Mouse (Mus musculus) gastrocnemius, adult 8-10 months (tissue): ENCODE results near the gene Rabggta. TPM values are rescaled to one million over a fixed set of nuclear protein-coding genes. Genes with fewer than 3 reads are reported as not detected.

Experiments
- DNase-seq, 2 experiments: peaks; one replicate each; pipeline ENCODE4 v3.0.0; 2022; ENCODE audit warnings: low spot score in 2 of 2
- total RNA-seq, 4 experiments: library from RNA; stranded (reverse); gene quantifications; 2 replicates each; pipeline ENCODE4 v1.2.4; 2022

The Rabggta gene
- 10 to 100 TPM in 2 of 4 experiments, 1 to 10 TPM in 2; 9.4 to 13.2 (median 11.0) TPM for total RNA-seq

- peak; percentile 87 to 91 for DNase-seq
Measured at GRCm38 (mm10) chr14:55721700-55722437, at the start of gene Rabggta. Rabggta (minus strand) TSS chr14:55722263.

GRCm38 (mm10) chr14:55769087-55769703 is 47.1 kb upstream of the Rabggta start:
- DNase-seq = no peak

- DNase-seq = no peak
Measured at GRCm38 (mm10) chr14:55768555-55768954, 46.5 kb upstream of the Rabggta start.

DNA sequence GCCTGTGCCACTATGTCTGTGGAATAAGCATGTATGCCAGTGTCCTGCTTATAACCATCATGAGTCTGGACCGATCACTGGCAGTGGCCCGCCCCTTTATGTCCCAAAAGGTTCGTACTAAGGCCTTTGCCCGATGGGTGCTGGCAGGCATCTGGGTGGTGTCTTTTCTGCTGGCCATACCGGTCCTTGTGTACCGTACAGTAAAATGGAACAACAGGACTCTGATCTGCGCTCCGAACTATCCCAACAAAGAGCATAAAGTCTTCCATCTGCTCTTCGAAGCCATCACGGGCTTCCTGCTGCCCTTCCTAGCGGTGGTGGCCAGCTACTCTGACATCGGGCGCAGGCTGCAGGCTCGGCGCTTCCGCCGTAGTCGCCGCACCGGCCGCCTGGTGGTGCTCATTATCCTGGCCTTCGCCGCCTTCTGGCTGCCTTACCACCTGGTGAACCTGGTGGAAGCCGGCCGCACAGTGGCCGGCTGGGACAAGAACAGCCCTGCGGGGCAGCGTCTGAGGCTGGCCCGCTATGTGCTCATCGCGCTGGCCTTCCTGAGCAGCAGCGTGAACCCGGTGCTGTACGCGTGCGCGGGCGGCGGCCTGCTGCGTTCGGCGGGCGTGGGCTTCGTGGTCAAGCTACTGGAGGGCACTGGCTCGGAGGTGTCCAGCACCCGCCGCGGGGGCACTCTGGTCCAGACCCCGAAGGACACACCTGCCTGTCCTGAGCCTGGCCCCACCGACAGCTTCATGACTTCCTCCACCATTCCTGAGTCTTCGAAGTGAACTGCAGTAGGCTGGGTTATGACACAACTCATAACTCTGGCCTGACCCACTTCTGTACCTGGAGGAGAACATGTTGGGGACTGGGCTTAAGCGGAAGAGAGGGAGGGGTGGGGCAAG is 45.7 kb upstream of the Rabggta start:
- DNase-seq = peak in 1 of 2 experiments; percentile 35

DNA sequence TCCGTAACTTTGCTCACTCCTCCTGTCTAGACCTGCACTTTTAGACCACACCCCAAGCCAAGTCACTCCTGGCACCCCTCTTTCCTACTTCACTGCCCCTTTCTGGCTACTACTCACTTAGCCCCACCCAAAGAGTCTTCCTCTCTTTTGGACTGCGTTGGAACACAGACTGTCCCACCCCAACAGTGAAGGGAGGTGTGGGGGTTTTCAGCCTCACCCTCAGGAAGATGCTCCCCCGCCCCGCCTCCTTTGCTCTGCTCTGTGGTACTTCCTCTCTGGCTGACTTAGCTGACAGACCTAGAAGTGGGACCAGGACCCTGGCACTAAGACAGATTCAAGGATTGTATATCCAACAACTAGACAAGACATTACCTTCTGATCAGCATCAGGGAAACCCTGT is 43.6 kb upstream of the Rabggta start, which contains the start of gene Ltb4r1:
Gene Ltb4r1 (plus strand): TSS at position 267 of the 400 bp plus-strand sequence.
- no peak for DNase-seq

DNA sequence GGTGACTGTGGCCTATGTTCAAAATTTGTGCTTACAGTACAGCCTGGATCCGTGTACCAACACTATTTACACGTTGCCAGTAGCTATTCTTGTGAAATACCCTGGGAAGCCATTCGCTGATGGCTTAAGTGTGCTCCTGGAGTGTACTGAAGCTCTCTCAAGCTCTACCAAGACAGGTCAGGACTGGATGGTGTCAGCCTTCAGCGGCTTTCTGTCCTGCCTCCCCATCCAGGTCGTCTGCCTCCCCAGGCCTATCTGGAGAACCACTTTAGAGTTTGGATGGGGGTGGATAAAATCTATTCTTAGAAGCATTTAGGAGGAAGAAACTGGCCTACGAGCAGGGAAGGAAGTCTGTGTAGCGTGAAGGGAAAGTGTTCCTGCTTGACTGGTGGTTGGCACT is 41.1 kb upstream of the Rabggta start:
- no peak for DNase-seq

DNA sequence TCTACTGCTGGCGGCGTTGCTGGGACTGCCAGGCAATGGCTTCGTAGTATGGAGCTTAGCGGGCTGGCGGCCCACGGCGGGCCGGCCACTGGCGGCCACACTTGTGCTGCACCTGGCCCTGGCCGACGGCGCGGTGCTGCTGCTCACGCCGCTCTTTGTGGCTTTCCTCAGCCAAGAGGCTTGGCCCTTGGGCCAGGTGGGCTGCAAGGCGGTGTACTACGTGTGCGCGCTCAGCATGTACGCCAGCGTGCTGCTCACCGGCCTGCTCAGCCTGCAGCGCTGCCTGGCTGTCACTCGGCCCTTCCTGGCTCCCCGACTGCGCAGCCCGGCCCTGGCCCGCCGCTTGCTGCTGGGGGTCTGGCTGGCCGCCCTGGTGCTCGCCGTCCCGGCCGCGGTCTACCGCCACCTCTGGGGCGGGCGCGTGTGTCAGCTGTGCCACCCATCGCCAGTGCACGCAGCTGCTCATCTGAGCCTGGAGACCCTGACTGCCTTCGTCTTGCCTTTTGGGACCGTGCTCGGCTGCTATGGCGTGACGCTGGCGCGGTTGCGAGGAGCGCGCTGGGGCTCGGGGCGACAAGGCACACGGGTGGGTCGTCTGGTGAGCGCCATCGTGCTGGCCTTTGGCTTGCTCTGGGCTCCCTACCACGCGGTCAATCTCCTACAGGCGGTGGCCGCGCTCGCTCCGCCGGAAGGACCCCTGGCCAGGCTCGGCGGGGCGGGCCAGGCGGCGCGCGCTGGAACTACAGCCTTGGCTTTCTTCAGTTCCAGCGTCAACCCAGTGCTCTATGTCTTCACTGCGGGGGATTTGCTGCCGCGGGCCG is 40.1 kb upstream of the Rabggta start:
- DNase-seq = peak in 1 of 2 experiments; percentile 24

DNA sequence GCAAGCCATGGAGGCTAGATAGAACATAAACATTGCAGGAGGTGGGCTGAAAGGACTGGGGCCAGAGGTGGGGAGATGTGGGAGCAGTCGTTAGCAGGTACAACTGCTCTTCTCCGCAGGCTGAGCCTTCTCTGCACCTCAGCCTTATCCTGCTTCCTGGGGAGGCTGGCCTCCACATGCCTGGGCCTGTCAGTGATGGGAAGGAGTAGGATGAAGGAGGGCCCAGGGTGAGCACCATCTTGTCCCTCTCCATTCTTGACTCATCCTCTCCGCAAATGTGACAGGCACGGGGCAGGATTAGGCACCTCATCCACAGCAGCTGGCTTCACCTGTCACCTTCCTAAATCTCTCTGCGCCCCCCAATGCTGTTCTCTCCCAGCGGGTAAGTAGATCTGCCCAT is 39.1 kb upstream of the Rabggta start, which contains the start of gene Ltb4r2:
Gene Ltb4r2 (plus strand): TSS at position 266 of the 400 bp plus-strand sequence.
- no peak for DNase-seq

DNA sequence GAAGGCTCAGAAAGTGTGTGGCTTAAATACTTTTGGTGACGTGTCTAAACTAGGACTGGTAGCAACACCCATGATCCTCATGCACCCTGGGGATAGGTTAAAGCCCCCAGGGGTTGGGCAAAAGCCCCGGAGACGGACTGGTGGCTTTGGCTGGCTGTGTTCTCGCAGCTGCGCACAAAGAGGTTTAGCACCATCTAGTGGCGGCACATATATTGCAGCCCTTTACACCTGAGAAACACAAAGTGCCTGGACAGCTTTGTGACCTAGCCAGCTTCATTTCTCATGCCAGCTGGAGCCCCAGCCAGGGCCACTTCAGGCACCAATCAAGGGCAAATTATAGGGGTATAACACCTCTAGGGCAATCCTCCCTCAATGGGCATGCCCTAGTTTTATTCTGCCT is 38.1 kb upstream of the Rabggta start:
- peak; percentile 75 to 79 for DNase-seq

GRCm38 (mm10) chr14:55758363-55758784 is 36.3 kb upstream of the Rabggta start, which contains the start of gene Cideb:
Cideb (minus strand) TSS chr14:55758458.
- no peak for DNase-seq

DNA sequence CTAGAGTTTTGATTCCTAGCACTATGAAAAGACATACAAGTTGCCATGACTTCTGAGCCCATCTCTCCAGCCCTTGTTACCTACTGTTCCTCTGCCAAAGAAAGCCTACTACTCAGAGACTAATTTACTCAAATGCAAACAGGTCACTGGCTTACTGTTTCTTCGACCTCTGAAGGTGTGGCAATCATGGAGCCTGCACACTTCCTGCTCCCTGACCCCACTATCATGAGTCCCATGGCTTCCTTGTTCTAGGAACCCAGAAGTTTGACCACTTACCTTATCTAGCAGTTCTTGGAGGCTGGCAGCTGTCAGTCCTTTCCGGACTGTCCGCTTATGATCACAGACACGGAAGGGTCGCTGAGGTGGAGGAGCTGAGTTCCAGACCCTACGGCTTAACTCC is 35.5 kb upstream of the Rabggta start:
- DNase-seq = no peak

DNA sequence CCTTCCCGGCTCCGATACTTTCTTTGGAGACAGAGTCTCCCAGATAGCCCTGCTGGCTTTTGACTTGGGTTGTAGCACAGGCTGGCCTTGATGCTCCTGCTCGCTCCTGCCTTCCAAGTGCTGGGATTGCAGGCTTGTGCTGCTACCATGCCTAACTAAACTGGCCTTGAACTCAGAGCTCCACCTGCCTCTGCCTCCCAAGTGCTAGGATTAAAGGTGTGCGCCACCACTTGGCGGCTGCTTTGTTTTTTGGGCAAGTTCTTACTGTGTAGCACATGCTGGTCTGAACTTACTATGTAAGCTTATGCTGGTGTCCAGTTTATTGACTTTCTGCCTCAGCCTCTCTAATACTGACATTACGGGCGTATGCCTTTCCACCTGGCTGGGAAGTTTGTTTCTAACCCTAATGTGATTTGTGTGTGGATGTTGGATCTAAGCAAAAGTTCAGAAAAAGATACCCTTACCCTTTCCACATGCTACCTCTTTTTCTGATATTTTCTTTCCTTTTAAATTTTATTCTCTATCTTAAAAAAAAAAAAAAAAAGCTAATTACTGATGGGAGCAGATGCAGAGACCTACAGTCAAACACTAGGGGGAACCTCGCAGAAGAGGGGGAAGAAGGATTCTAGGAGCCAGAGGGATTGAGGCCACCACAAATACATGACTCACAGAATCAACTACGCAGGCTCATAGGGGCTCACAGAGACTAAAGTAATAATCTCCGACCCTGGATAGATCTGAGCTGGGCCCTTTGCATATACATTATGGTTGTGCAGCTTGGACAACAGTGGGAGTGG is 25.2 kb upstream of the Rabggta start:
- no peak for DNase-seq

DNA sequence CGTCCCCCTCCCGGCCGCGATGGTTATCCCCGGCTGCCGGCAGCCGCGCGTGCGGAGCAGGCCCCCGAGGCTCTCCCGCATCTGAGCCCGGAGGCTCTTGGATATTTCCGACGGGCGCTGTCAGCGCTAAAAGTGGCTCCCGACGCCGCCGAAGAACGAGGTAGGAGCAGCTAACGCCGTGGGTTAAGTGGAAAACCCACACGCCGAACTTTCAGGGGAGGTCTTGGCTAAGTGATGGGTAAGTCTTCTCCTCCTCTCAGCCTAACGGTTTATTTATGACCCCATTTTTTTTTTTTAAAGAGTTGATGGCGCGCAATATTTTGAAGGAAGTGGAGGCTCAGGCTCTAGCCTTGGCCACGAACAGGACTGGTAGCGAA is 23.8 kb upstream of the Rabggta start:
- DNase-seq = no peak

- peak; percentile 74 to 75 for DNase-seq
Measured at GRCm38 (mm10) chr14:55745180-55745860, 23.3 kb upstream of the Rabggta start, which contains the start of the genes Dhrs1 and Nop9. Dhrs1 (minus strand) TSS chr14:55745690. Nop9 (plus strand) TSS chr14:55745693.

- DNase-seq = peak; percentile 75 to 77
Measured at GRCm38 (mm10) chr14:55743711-55744110, 21.6 kb upstream of the Rabggta start.

- DNase-seq = no peak
Measured at GRCm38 (mm10) chr14:55737086-55737687, 15.1 kb upstream of the Rabggta start.

- DNase-seq = no peak
Measured at GRCm38 (mm10) chr14:55735758-55736157, 13.7 kb upstream of the Rabggta start.

DNA sequence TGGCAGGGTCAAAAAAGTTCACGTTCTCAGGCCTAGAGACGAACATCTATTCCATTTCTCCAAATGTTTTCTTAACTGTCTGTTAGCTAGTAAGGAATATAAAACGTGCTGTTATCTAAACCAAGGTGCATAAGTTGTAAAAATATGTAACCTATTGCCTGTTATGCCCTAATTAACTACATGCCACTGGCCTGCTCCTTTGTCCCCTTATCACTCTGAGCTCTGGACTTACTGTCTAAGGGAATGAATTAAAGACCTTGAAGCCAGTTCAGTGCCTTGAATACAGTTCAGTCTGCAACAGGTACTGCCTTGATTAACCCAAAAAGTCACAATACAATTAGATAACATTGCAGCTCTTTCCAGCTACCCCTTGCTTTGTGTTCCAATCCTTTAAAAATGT is 13.3 kb upstream of the Rabggta start:
- DNase-seq = no peak

- no peak for DNase-seq
Measured at GRCm38 (mm10) chr14:55734869-55735268, 12.8 kb upstream of the Rabggta start.
